Mouse (Mus musculus): ENCODE results near the gene Mast2. TPM values are rescaled to one million over a fixed set of nuclear protein-coding genes. Genes with fewer than 3 reads are reported as not detected.

Mast2 gene
- total RNA-seq, 1 experiment from 2014 or later, result 38.9 TPM

Other genes with a start within 250 kb of the Mast2 start
- gene Pik3r3, start 242.6 kb downstream of the Mast2 start, total RNA-seq (2021), result 15.1 and 18.9 TPM in 2 replicates
- 13.2 and 14.5 TPM in 2 replicates for gene Ipp, start 43.4 kb upstream of the Mast2 start, total RNA-seq (2021)
- 20.5 and 24.4 TPM in 2 replicates for gene Tmem69, start 91.8 kb upstream of the Mast2 start, total RNA-seq (2021)
- 87.0 and 91.7 TPM in 2 replicates for gene Gpbp1l1, start 93.5 kb upstream of the Mast2 start, total RNA-seq (2021)
- 10.0 and 11.0 TPM in 2 replicates for gene Ccdc17, start 132.5 kb upstream of the Mast2 start, total RNA-seq (2021)
- 51.1 and 51.6 TPM in 2 replicates for gene Nasp, start 163.8 kb upstream of the Mast2 start, total RNA-seq (2021)
- gene Akr1a1, start 187.5 kb upstream of the Mast2 start, total RNA-seq (2021), result 639 and 649 TPM in 2 replicates
- 546 and 672 TPM in 2 replicates for gene Prdx1, start 221.4 kb upstream of the Mast2 start, total RNA-seq (2021)
- 39.5 and 41.9 TPM in 2 replicates for gene Mmachc, start 244.2 kb upstream of the Mast2 start, total RNA-seq (2021)
- 18.8 and 19.6 TPM in 2 replicates for gene Ccdc163, start 244.3 kb upstream of the Mast2 start, total RNA-seq (2021)